Mouse (Mus musculus) ES-E14 (cell line): ENCODE data around the gene Tspear.

Experiments used
- CHD2 ChIP-seq: IDR thresholded peaks from 2 replicates; pipeline ENCODE4 v1.6.1; 2014; ENCODE audit warnings: mild to moderate bottlenecking, low read depth, low read length, inconsistent platforms
- HCFC1 ChIP-seq: IDR thresholded peaks from 2 replicates; pipeline ENCODE4 v1.6.1; 2012; ENCODE audit warnings: low read length, inconsistent platforms, borderline replicate concordance; ENCODE audit not compliant: insufficient read depth
- MAFK ChIP-seq: IDR thresholded peaks from 2 replicates; pipeline ENCODE4 v1.6.1; 2014; ENCODE audit warnings: mild to moderate bottlenecking, low read depth, low read length, inconsistent platforms; ENCODE audit not compliant: insufficient read depth
- ZC3H11A ChIP-seq: IDR thresholded peaks from 2 replicates; pipeline ENCODE4 v1.6.1; 2012; ENCODE audit warnings: low read depth, mild to moderate bottlenecking, inconsistent platforms, low read length, borderline replicate concordance
- ZNF384 ChIP-seq: IDR thresholded peaks from 2 replicates; pipeline ENCODE4 v1.6.1; 2012; ENCODE audit warnings: low read depth, low read length, inconsistent platforms

GRCm38 (mm10) chr10:77819203-77819602, 132.8 kb downstream of the Tspear start:
- no peak for TF ChIP-seq CHD2
- no peak for TF ChIP-seq HCFC1
- no peak for TF ChIP-seq ZNF384
- TF ChIP-seq ZC3H11A, result no peak
- TF ChIP-seq MAFK, result no peak
